Mouse (Mus musculus) lung, postnatal 0 days (tissue): ENCODE results near the gene Sh3d19.

ENCODE experiments used
- CTCF ChIP-seq: IDR thresholded peaks from 2 replicates; pipeline ENCODE4 v1.5.1; 2016; ENCODE audit warnings: antibody characterized with exemption, mild to moderate bottlenecking
- EP300 ChIP-seq: IDR thresholded peaks from 2 replicates; pipeline ENCODE4 v1.6.1; 2016; ENCODE audit warnings: antibody characterized with exemption, mild to moderate bottlenecking, control low read depth

DNA sequence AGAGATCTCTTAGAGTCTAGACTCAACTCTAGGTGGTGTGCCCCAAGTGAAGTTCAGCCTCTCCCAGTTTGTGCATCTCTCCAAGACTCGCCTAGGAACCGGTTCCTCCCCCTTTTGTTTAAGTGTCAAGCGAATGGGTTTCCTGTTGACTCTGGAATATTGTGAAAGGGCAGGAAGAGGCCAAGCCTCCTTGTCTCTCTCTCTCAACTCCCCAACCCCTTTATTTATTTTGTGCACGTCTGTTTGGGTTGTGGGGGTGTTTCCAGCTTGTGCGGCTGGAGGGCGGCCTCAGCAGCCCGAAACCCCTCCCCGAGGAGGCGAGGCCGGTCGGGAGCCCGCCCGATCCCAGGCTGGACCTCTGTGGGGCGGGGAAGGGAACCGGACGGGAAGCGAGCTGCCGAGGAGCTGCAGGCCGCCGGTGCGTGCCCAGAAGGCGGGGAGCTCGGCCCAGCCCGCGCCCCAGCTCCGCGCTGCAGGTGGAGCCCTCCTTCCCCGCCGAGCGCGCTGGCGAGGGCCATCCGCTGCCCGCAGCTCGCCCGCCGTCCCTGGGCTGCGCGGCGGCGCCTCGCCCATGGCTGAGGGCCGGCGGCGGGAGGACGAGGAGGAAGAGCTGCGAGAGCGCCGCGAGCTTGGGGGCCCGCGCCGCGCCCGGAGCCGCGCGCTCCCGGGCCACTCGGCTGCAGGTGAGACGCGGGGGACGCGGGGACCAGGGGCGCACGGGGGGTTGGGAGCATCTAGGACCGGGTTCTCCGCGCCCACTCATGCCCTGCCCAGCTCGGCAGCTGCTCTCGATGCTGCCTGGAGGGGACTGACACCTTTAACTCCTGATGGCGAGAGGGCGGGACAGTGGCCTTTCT is at the start of gene Sh3d19:
- TF ChIP-seq CTCF (0 out of 2 replicates have a peak, but pooled peaks have one; percentile 5), EP300 (peak; percentile 97)
